Comparison of ENCODE assay signal across 9 mouse cellular contexts in the genomic region with DNA sequence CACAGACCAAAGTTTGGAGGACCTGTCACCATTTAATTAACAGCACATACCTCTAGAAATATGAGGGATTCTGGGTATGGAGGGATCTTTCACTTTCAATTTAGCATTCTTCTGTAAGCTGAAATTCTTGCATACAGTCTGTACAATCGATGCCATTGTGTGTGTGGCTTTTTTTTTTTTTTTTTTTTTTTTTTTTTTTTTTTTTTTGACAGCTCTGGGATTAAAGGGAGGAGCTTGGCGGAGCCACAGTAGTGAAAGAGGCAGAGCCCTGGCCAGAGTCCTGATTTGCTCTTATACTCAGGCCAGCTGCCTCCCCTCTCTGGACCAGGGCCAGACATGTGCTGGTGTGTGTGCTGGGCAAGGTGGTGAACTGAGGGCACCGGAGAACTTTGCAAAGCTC. TPM values are rescaled to one million over a fixed set of nuclear protein-coding genes. Genes with fewer than 3 reads are reported as not detected.
DNase-seq lines count a peak whose midpoint lies in the region; ATAC-seq and TF ChIP-seq lines count a peak whose summit lies in the region.
"Had no signal": no experiment of that assay in that cellular context is flagged by ENCODE, and none has a peak within 500 bp of the region (broad histone marks: within the 10 kb centered on the region; RNA-seq: fewer than 3 reads in every experiment).

No protein-coding gene starts in this region.

- no peak overlapping the region for H3K4me3 ChIP-seq in embryonic facial prominence, embryonic 14.5 days (ENCODE audit: low read depth, low read length)
- no peak overlapping the region for H3K4me3 ChIP-seq in embryonic facial prominence, embryonic 10.5 days
- no peak overlapping the region for H3K4me3 ChIP-seq in midbrain, postnatal 0 days (ENCODE audit: low read depth, low read length)
- no peak overlapping the region for H3K4me3 ChIP-seq in midbrain, embryonic 11.5 days (ENCODE audit: low read depth, low read length)
- no peak overlapping the region for H3K4me3 ChIP-seq in stomach, embryonic 15.5 days (replicated peaks)

- peak; percentile 78 for DNase-seq in embryonic facial prominence, embryonic 14.5 days (ENCODE audit: low spot score)
- DNase-seq in embryonic facial prominence, embryonic 10.5 days (ENCODE audit: low spot score), result no peak
- peak; percentile 85 for DNase-seq in midbrain, postnatal 0 days (ENCODE audit: low spot score)
- DNase-seq in midbrain, embryonic 11.5 days (ENCODE audit: low spot score, missing footprints), result no peak
- peak; percentile 93 for DNase-seq in kidney, postnatal 14 days
- DNase-seq in frontal cortex, postnatal 25 days (ENCODE audit: low spot score in 2 of 2), result no peak
- DNase-seq: cerebellum, adult 18-20 months had no signal

- no peaks in the 10 kb centered on the region for H3K4me1 ChIP-seq in embryonic facial prominence, embryonic 14.5 days (ENCODE audit: control insufficient read depth, insufficient read depth, low read length)
- H3K4me1 ChIP-seq in embryonic facial prominence, embryonic 10.5 days, result 0 out of 2 replicates have a peak, but pooled peaks cover 5% of the 10 kb centered on the region
- no peaks in the 10 kb centered on the region for H3K4me1 ChIP-seq in midbrain, postnatal 0 days (ENCODE audit: insufficient read depth, low read length)
- no peaks in the 10 kb centered on the region for H3K4me1 ChIP-seq in midbrain, embryonic 11.5 days (ENCODE audit: control insufficient read depth, insufficient read depth, low read length)
- H3K4me1 ChIP-seq in stomach, embryonic 15.5 days, result 0 out of 2 replicates have a peak, but pooled peaks cover 3% of the 10 kb centered on the region

- TF ChIP-seq CTCF in midbrain, postnatal 0 days (IDR thresholded peaks at IDR 0.05), result no peak

- no peaks in the 10 kb centered on the region for H3K36me3 ChIP-seq in embryonic facial prominence, embryonic 14.5 days (ENCODE audit: control insufficient read depth, insufficient read depth, low read length)
- H3K36me3 ChIP-seq in embryonic facial prominence, embryonic 10.5 days (replicated peaks), result no peaks in the 10 kb centered on the region
- H3K36me3 ChIP-seq in midbrain, postnatal 0 days (ENCODE audit: insufficient read depth, low read length), result no peaks in the 10 kb centered on the region
- no peaks in the 10 kb centered on the region for H3K36me3 ChIP-seq in midbrain, embryonic 11.5 days (ENCODE audit: control insufficient read depth, insufficient read depth, low read length)
- H3K36me3 ChIP-seq in stomach, embryonic 15.5 days, result no peaks in the 10 kb centered on the region

- WGBS in embryonic facial prominence, embryonic 14.5 days, result 46% methylated on average over 3 of the region's 3 CpGs
- 72% methylated on average over 3 of the region's 3 CpGs for WGBS in embryonic facial prominence, embryonic 10.5 days
- WGBS in midbrain, postnatal 0 days, result 37% methylated on average over 3 of the region's 3 CpGs
- 76% methylated on average over 3 of the region's 3 CpGs for WGBS in midbrain, embryonic 11.5 days
- 54% methylated on average over 3 of the region's 3 CpGs for WGBS in stomach, embryonic 15.5 days

- no peaks in the 10 kb centered on the region for H3K27me3 ChIP-seq in embryonic facial prominence, embryonic 14.5 days (replicated peaks; ENCODE audit: control insufficient read depth, insufficient read depth, low read length)
- H3K27me3 ChIP-seq in embryonic facial prominence, embryonic 10.5 days (replicated peaks; ENCODE audit: low read depth, poor library complexity, severe bottlenecking), result no peaks in the 10 kb centered on the region
- H3K27me3 ChIP-seq in midbrain, postnatal 0 days (ENCODE audit: insufficient read depth, low read length), result peaks cover 3% of the 10 kb centered on the region; the same call in 1 of the 2 replicates
- H3K27me3 ChIP-seq in midbrain, embryonic 11.5 days (ENCODE audit: control insufficient read depth, insufficient read depth, low read length), result no peaks in the 10 kb centered on the region
- no peaks in the 10 kb centered on the region for H3K27me3 ChIP-seq in stomach, embryonic 15.5 days (replicated peaks)

- no peak overlapping the region for H3K27ac ChIP-seq in embryonic facial prominence, embryonic 14.5 days (replicated peaks; ENCODE audit: low read depth, low read length)
- no peak overlapping the region for H3K27ac ChIP-seq in embryonic facial prominence, embryonic 10.5 days (replicated peaks)
- no peak overlapping the region for H3K27ac ChIP-seq in midbrain, postnatal 0 days (ENCODE audit: low read depth, low read length)
- no peak overlapping the region for H3K27ac ChIP-seq in midbrain, embryonic 11.5 days (ENCODE audit: low read depth, low read length)
- H3K27ac ChIP-seq in stomach, embryonic 15.5 days, result no peak overlapping the region

- no peak overlapping the region for H3K9ac ChIP-seq in embryonic facial prominence, embryonic 14.5 days (ENCODE audit: low read depth, low read length)
- no peak overlapping the region for H3K9ac ChIP-seq in midbrain, postnatal 0 days (replicated peaks; ENCODE audit: low read length, poor library complexity, severe bottlenecking)
- no peak overlapping the region for H3K9ac ChIP-seq in midbrain, embryonic 11.5 days (ENCODE audit: low read length)
- no peak overlapping the region for H3K9ac ChIP-seq in stomach, embryonic 15.5 days

- H3K4me2 ChIP-seq in embryonic facial prominence, embryonic 14.5 days (ENCODE audit: low read depth, low read length), result no peak overlapping the region
- no peak overlapping the region for H3K4me2 ChIP-seq in midbrain, postnatal 0 days (ENCODE audit: low read depth, low read length, poor library complexity, severe bottlenecking)
- no peak overlapping the region for H3K4me2 ChIP-seq in midbrain, embryonic 11.5 days
- H3K4me2 ChIP-seq in stomach, embryonic 15.5 days, result no peak overlapping the region

- peak; percentile 86 for ATAC-seq in embryonic facial prominence, embryonic 14.5 days (ENCODE audit: low read depth)
- ATAC-seq in midbrain, postnatal 0 days (ENCODE audit: low FRiP score), result no peak
- no peak for ATAC-seq in midbrain, embryonic 11.5 days (ENCODE audit: low FRiP score)
- peak; percentile 70; the same call in 1 of the 2 replicates for ATAC-seq in stomach, embryonic 15.5 days (ENCODE audit: insufficient read depth, low FRiP score, low read depth)
- no peak for ATAC-seq in inflammation-experienced regulatory T-cells, adult 6 months

- H3K9me3 ChIP-seq in embryonic facial prominence, embryonic 14.5 days (ENCODE audit: control insufficient read depth, low read length), result no peaks in the 10 kb centered on the region
- H3K9me3 ChIP-seq in embryonic facial prominence, embryonic 10.5 days, result no peaks in the 10 kb centered on the region
- H3K9me3 ChIP-seq in midbrain, postnatal 0 days (ENCODE audit: low read length), result no peaks in the 10 kb centered on the region
- no peaks in the 10 kb centered on the region for H3K9me3 ChIP-seq in midbrain, embryonic 11.5 days (ENCODE audit: control insufficient read depth, low read length)
- H3K9me3 ChIP-seq in stomach, embryonic 15.5 days, result no peaks in the 10 kb centered on the region

RNA-seq across cellular contexts. Expression of gene Sgk2, which starts 1.2 kb away (rescaled TPM):
- polyA plus RNA-seq in embryonic facial prominence, embryonic 14.5 days (2014; fragmentation: Nextera tagmentation; extraction: Ambion mirVana), result not detected in 2 replicates
- polyA plus RNA-seq in embryonic facial prominence, embryonic 10.5 days (2016; fragmentation: Nextera tagmentation; extraction: Ambion mirVana), result not detected in 2 replicates
- total RNA-seq in midbrain, postnatal 0 days (2014; rRNA removed), result 0.14 TPM in 1 of 2 replicates, not detected in the other
- polyA plus RNA-seq in midbrain, postnatal 0 days (2015; fragmentation: Nextera tagmentation; extraction: Ambion mirVana), result not detected in 2 replicates
- 0.11 TPM in 1 of 2 replicates, not detected in the other for polyA plus RNA-seq in midbrain, embryonic 11.5 days (2014; fragmentation: Nextera tagmentation; extraction: Ambion mirVana)
- 1.2 and 1.4 TPM in 2 replicates for polyA plus RNA-seq in stomach, embryonic 15.5 days (2015; fragmentation: Nextera tagmentation; extraction: Ambion mirVana)
- not detected for polyA plus RNA-seq in inflammation-experienced regulatory T-cells, adult 6 months (2017; shearing (Covaris generic))

RNA-seq across cellular contexts. Expression of gene Ift52, which starts 31.2 kb away (rescaled TPM):
- 40.6 and 48.6 TPM in 2 replicates for polyA plus RNA-seq in embryonic facial prominence, embryonic 14.5 days (2014; fragmentation: Nextera tagmentation; extraction: Ambion mirVana)
- 50.5 and 51.9 TPM in 2 replicates for polyA plus RNA-seq in embryonic facial prominence, embryonic 10.5 days (2016; fragmentation: Nextera tagmentation; extraction: Ambion mirVana)
- 21.0 and 31.2 TPM in 2 replicates for total RNA-seq in midbrain, postnatal 0 days (2014; rRNA removed)
- polyA plus RNA-seq in midbrain, postnatal 0 days (2015; fragmentation: Nextera tagmentation; extraction: Ambion mirVana), result 29.8 and 32.3 TPM in 2 replicates
- polyA plus RNA-seq in midbrain, embryonic 11.5 days (2014; fragmentation: Nextera tagmentation; extraction: Ambion mirVana), result 58.6 and 61.3 TPM in 2 replicates
- 43.2 and 45.5 TPM in 2 replicates for polyA plus RNA-seq in stomach, embryonic 15.5 days (2015; fragmentation: Nextera tagmentation; extraction: Ambion mirVana)
- 10 to 100 TPM; 60.8 to 67.3 (median 61.3) TPM for polyA plus RNA-seq in inflammation-experienced regulatory T-cells, adult 6 months (2017; shearing (Covaris generic))

RNA-seq across cellular contexts. Expression of gene L3mbtl1, which starts 42.7 kb away (rescaled TPM):
- polyA plus RNA-seq in embryonic facial prominence, embryonic 14.5 days (2014; fragmentation: Nextera tagmentation; extraction: Ambion mirVana), result 0.25 and 0.54 TPM in 2 replicates
- polyA plus RNA-seq in embryonic facial prominence, embryonic 10.5 days (2016; fragmentation: Nextera tagmentation; extraction: Ambion mirVana), result 0.06 and 0.19 TPM in 2 replicates
- total RNA-seq in midbrain, postnatal 0 days (2014; rRNA removed), result 16.9 and 21.1 TPM in 2 replicates
- polyA plus RNA-seq in midbrain, postnatal 0 days (2015; fragmentation: Nextera tagmentation; extraction: Ambion mirVana), result 10.2 and 11.9 TPM in 2 replicates
- 0.21 TPM in 1 of 2 replicates, not detected in the other for polyA plus RNA-seq in midbrain, embryonic 11.5 days (2014; fragmentation: Nextera tagmentation; extraction: Ambion mirVana)
- 0.18 and 0.19 TPM in 2 replicates for polyA plus RNA-seq in stomach, embryonic 15.5 days (2015; fragmentation: Nextera tagmentation; extraction: Ambion mirVana)
- polyA plus RNA-seq in inflammation-experienced regulatory T-cells, adult 6 months (2017; shearing (Covaris generic)), result under 1 TPM in 1 of 3 experiments, not detected in 2; 0.30 TPM

RNA-seq across cellular contexts. Expression of gene Srsf6, which starts 54.6 kb away (rescaled TPM):
- polyA plus RNA-seq in embryonic facial prominence, embryonic 14.5 days (2014; fragmentation: Nextera tagmentation; extraction: Ambion mirVana), result 173 and 201 TPM in 2 replicates
- polyA plus RNA-seq in embryonic facial prominence, embryonic 10.5 days (2016; fragmentation: Nextera tagmentation; extraction: Ambion mirVana), result 279 and 285 TPM in 2 replicates
- total RNA-seq in midbrain, postnatal 0 days (2014; rRNA removed), result 101 and 138 TPM in 2 replicates
- polyA plus RNA-seq in midbrain, postnatal 0 days (2015; fragmentation: Nextera tagmentation; extraction: Ambion mirVana), result 134 and 135 TPM in 2 replicates
- 282 and 289 TPM in 2 replicates for polyA plus RNA-seq in midbrain, embryonic 11.5 days (2014; fragmentation: Nextera tagmentation; extraction: Ambion mirVana)
- 170 and 191 TPM in 2 replicates for polyA plus RNA-seq in stomach, embryonic 15.5 days (2015; fragmentation: Nextera tagmentation; extraction: Ambion mirVana)
- 10 to 100 TPM; 24.3 to 51.6 (median 44.5) TPM for polyA plus RNA-seq in inflammation-experienced regulatory T-cells, adult 6 months (2017; shearing (Covaris generic))

Comparison
In these comparisons a context has a peak if more than half of its experiments do, and no peak if none do; other contexts are left out.
1. DNase-seq: peak in embryonic facial prominence, embryonic 14.5 days (single experiment), midbrain, postnatal 0 days (single experiment) and kidney, postnatal 14 days (single experiment); none in embryonic facial prominence, embryonic 10.5 days (single experiment), midbrain, embryonic 11.5 days (single experiment) and frontal cortex, postnatal 25 days (0 of 2).
2. ATAC-seq: peak in embryonic facial prominence, embryonic 14.5 days (single experiment) and stomach, embryonic 15.5 days (single experiment); none in midbrain, postnatal 0 days (single experiment), midbrain, embryonic 11.5 days (single experiment) and inflammation-experienced regulatory T-cells, adult 6 months (single experiment).